Mouse (Mus musculus): ENCODE measurements around the gene Gm21188. TPM values are rescaled to one million over a fixed set of nuclear protein-coding genes. Genes with fewer than 3 reads are reported as not detected.
"Not testable (repeated sequence)": the region's sequence is repeated elsewhere in the genome, so short reads cannot be mapped to it uniquely, and the experiment has no call there.

The Gm21188 gene
- polyA plus RNA-seq, 1 experiment from 2014 or later: not detected

- not testable (repeated sequence) for H3K9ac ChIP-seq (replicated peaks; ENCODE audit: low read length); ATAC-seq (ENCODE audit: low FRiP score, low TSS enrichment); H3K27ac ChIP-seq (ENCODE audit: low read length); H3K4me1 ChIP-seq (ENCODE audit: insufficient read depth, low read length); H3K9me3 ChIP-seq (ENCODE audit: low read length); H3K4me3 ChIP-seq (ENCODE audit: low read length); H3K4me2 ChIP-seq (replicated peaks; ENCODE audit: low read depth, low read length); H3K36me3 ChIP-seq (ENCODE audit: insufficient read depth, low read length); H3K27me3 ChIP-seq (ENCODE audit: insufficient read depth, low read length)
Observed at GRCm38 (mm10) chr13:120010068-120010467, 41.9 kb downstream of the Gm21188 start.

- not testable (repeated sequence) for H3K4me3 ChIP-seq (ENCODE audit: low read length)
Observed at GRCm38 (mm10) chr13:119999215-119999614, 52.8 kb downstream of the Gm21188 start.

GRCm38 (mm10) chr13:119998442-119999086 is 53.4 kb downstream of the Gm21188 start:
- WGBS: no CpG with 5 or more reads among the region's 22 CpGs
- not testable (repeated sequence) for H3K4me2 ChIP-seq (replicated peaks; ENCODE audit: low read depth, low read length)
- ATAC-seq (ENCODE audit: low FRiP score, low TSS enrichment): peak; percentile 86; the same call in 1 of the 2 replicates

More at GRCm38 (mm10) chr13:119999215-119999614, 52.8 kb downstream of the Gm21188 start:
- not testable (repeated sequence) for H3K4me2 ChIP-seq (replicated peaks; ENCODE audit: low read depth, low read length); H3K4me1 ChIP-seq (ENCODE audit: insufficient read depth, low read length); H3K27me3 ChIP-seq (ENCODE audit: insufficient read depth, low read length); H3K27ac ChIP-seq (ENCODE audit: low read length); ATAC-seq (ENCODE audit: low FRiP score, low TSS enrichment); H3K36me3 ChIP-seq (ENCODE audit: insufficient read depth, low read length); H3K9me3 ChIP-seq (ENCODE audit: low read length); H3K9ac ChIP-seq (replicated peaks; ENCODE audit: low read length)
- no CpG with 5 or more reads among the region's 4 CpGs for WGBS

GRCm38 (mm10) chr13:119991917-119992496 is 60.0 kb downstream of the Gm21188 start:
- not testable (repeated sequence) for ATAC-seq (ENCODE audit: low FRiP score, low TSS enrichment); H3K4me3 ChIP-seq (ENCODE audit: low read length); H3K4me2 ChIP-seq (replicated peaks; ENCODE audit: low read depth, low read length); H3K27ac ChIP-seq (ENCODE audit: low read length); H3K27me3 ChIP-seq (ENCODE audit: insufficient read depth, low read length); H3K9me3 ChIP-seq (ENCODE audit: low read length); H3K36me3 ChIP-seq (ENCODE audit: insufficient read depth, low read length); H3K9ac ChIP-seq (replicated peaks; ENCODE audit: low read length); H3K4me1 ChIP-seq (ENCODE audit: insufficient read depth, low read length)
- WGBS: no CpG with 5 or more reads among the region's 10 CpGs

More at GRCm38 (mm10) chr13:119998442-119999086, 53.4 kb downstream of the Gm21188 start:
- H3K9ac ChIP-seq (replicated peaks; ENCODE audit: low read length); H3K27ac ChIP-seq (ENCODE audit: low read length); H3K27me3 ChIP-seq (ENCODE audit: insufficient read depth, low read length); H3K4me3 ChIP-seq (ENCODE audit: low read length); H3K36me3 ChIP-seq (ENCODE audit: insufficient read depth, low read length); H3K9me3 ChIP-seq (ENCODE audit: low read length); H3K4me1 ChIP-seq (ENCODE audit: insufficient read depth, low read length): not testable (repeated sequence)

- ATAC-seq (ENCODE audit: low FRiP score, low TSS enrichment); H3K27ac ChIP-seq (ENCODE audit: low read length); H3K4me1 ChIP-seq (ENCODE audit: insufficient read depth, low read length); H3K9me3 ChIP-seq (ENCODE audit: low read length); H3K4me3 ChIP-seq (ENCODE audit: low read length); H3K36me3 ChIP-seq (ENCODE audit: insufficient read depth, low read length); H3K27me3 ChIP-seq (ENCODE audit: insufficient read depth, low read length); H3K4me2 ChIP-seq (replicated peaks; ENCODE audit: low read depth, low read length); H3K9ac ChIP-seq (replicated peaks; ENCODE audit: low read length): not testable (repeated sequence)
- WGBS: no CpG with 5 or more reads among the region's 13 CpGs
Observed at GRCm38 (mm10) chr13:119991264-119991663, 60.7 kb downstream of the Gm21188 start.

Other genes starting within 250 kb of the Gm21188 start
- gene AF067063, start 222.0 kb downstream of the Gm21188 start, polyA plus RNA-seq (2015; fragmentation: Nextera tagmentation; extraction: Ambion mirVana): not detected in 2 replicates
- not detected in 2 replicates for gene D13Ertd608e, start 216.2 kb downstream of the Gm21188 start, polyA plus RNA-seq (2015; fragmentation: Nextera tagmentation; extraction: Ambion mirVana)
- not detected in 2 replicates for gene Tcstv1, start 157.4 kb downstream of the Gm21188 start, polyA plus RNA-seq (2015; fragmentation: Nextera tagmentation; extraction: Ambion mirVana)
- gene Gm21761, start 122.9 kb downstream of the Gm21188 start, polyA plus RNA-seq (2015; fragmentation: Nextera tagmentation; extraction: Ambion mirVana): not detected in 2 replicates
- not detected in 2 replicates for gene B020031M17Rik, start 101.4 kb downstream of the Gm21188 start, polyA plus RNA-seq (2015; fragmentation: Nextera tagmentation; extraction: Ambion mirVana)
- not detected in 2 replicates for gene Gm36079, start 25.2 kb downstream of the Gm21188 start, polyA plus RNA-seq (2015; fragmentation: Nextera tagmentation; extraction: Ambion mirVana)
- not detected in 2 replicates for gene Gm20767, start 88.1 kb upstream of the Gm21188 start, polyA plus RNA-seq (2015; fragmentation: Nextera tagmentation; extraction: Ambion mirVana)
- gene Gm21818, start 120.2 kb upstream of the Gm21188 start, polyA plus RNA-seq (2015; fragmentation: Nextera tagmentation; extraction: Ambion mirVana): not detected in 2 replicates
- gene Gm21762, start 163.8 kb upstream of the Gm21188 start, polyA plus RNA-seq (2015; fragmentation: Nextera tagmentation; extraction: Ambion mirVana): not detected in 2 replicates
- not detected in 2 replicates for gene Gm21731, start 186.9 kb upstream of the Gm21188 start, polyA plus RNA-seq (2015; fragmentation: Nextera tagmentation; extraction: Ambion mirVana)
- gene AF067061, start 210.9 kb upstream of the Gm21188 start, polyA plus RNA-seq (2015; fragmentation: Nextera tagmentation; extraction: Ambion mirVana): not detected in 2 replicates
- gene BC147527, start 248.2 kb upstream of the Gm21188 start, polyA plus RNA-seq (2015; fragmentation: Nextera tagmentation; extraction: Ambion mirVana): 0.53 TPM in 1 of 2 replicates, not detected in the other

All from kidney, embryonic 16.5 days (tissue).